Mouse (Mus musculus): Measurements from ENCODE around the gene Iqsec1. TPM values are rescaled to one million over a fixed set of nuclear protein-coding genes. Genes with fewer than 3 reads are reported as not detected.
"Not testable (repeated sequence)": the region's sequence is repeated elsewhere in the genome, so short reads cannot be mapped to it uniquely, and the experiment has no call there.

The Iqsec1 gene
- polyA plus RNA-seq, 1 experiment from 2014 or later = 29.5 TPM

DNA sequence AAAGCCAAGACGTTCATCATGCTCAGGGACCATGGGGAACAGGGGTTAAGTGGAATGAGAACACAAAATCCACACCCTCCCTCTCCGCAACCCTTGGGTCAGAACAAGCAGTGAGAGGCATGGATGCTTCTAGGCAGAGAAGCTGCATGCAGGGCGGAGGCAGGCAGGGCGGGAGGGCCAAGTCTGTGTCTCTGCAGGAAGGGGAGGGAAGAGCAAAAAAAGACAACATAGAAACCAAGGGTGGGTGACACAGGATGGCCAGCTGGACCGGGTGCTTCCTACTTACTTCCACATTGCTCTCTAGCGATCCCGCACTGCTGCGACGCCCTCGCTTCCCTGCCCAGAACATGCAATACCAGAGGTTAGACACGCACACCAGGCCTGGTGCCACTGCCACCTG is 324.7 kb downstream of the Iqsec1 start:
- H3K9me3 ChIP-seq (ENCODE audit: control insufficient read depth, low read length) = no peaks in the 10 kb centered on the region
- H3K27me3 ChIP-seq (ENCODE audit: control insufficient read depth, insufficient read depth, low read length) = no peaks in the 10 kb centered on the region
- H3K36me3 ChIP-seq (ENCODE audit: control insufficient read depth, insufficient read depth, low read length) = peaks cover 74% of the 10 kb centered on the region
- H3K27ac ChIP-seq (replicated peaks; ENCODE audit: low read depth, low read length) = no peak overlapping the region
- no peak overlapping the region for H3K4me2 ChIP-seq (ENCODE audit: low read length)
- ATAC-seq (ENCODE audit: low FRiP score, low TSS enrichment) = no peak
- H3K4me3 ChIP-seq (replicated peaks; ENCODE audit: low read depth, low read length) = no peak overlapping the region
- no peaks in the 10 kb centered on the region for H3K4me1 ChIP-seq (ENCODE audit: control insufficient read depth, insufficient read depth, low read length)
- 84% methylated on average over 11 of the region's 11 CpGs for whole genome bisulfite sequencing
- no peak for DNase-seq
- no peak overlapping the region for H3K9ac ChIP-seq (replicated peaks; ENCODE audit: low read length)

GRCm38 (mm10) chr6:90662148-90662547 is 326.3 kb downstream of the Iqsec1 start:
- Histone ChIP-seq H3K27me3 (ENCODE audit: control insufficient read depth, insufficient read depth, low read length) (no peaks in the 10 kb centered on the region), H3K27ac (replicated peaks; ENCODE audit: low read depth, low read length) (no peak overlapping the region), H3K9me3 (ENCODE audit: control insufficient read depth, low read length) (no peaks in the 10 kb centered on the region), H3K4me1 (ENCODE audit: control insufficient read depth, insufficient read depth, low read length) (no peaks in the 10 kb centered on the region), H3K9ac (replicated peaks; ENCODE audit: low read length) (no peak overlapping the region), H3K4me3 (replicated peaks; ENCODE audit: low read depth, low read length) (no peak overlapping the region), H3K36me3 (ENCODE audit: control insufficient read depth, insufficient read depth, low read length) (peaks cover 58% of the 10 kb centered on the region), H3K4me2 (ENCODE audit: low read length) (no peak overlapping the region)
- DNase-seq (no peak), ATAC-seq (ENCODE audit: low FRiP score, low TSS enrichment) (no peak; the same call in 1 of the 2 replicates)
- 96% methylated on average over 5 of the region's 5 CpGs for WGBS

DNA sequence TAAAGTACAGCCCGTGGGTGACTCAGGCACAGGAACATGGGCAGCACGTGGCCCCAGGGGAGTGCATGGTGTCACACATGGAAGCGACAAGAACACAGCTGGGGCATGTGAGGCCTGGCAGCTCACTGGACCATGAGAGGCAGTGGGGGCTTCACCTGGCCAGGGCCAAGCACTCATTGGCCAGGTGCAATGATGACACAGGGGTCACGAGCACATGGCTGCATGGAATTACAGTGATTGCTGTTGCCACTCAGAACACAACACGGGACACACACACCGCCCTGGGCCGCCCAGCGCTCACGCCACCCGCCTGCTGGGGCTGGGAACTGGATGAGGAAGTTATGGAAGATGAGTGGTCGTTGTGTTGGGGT is 327.5 kb downstream of the Iqsec1 start:
- Histone ChIP-seq H3K4me3 (replicated peaks; ENCODE audit: low read depth, low read length) (no peak overlapping the region), H3K36me3 (ENCODE audit: control insufficient read depth, insufficient read depth, low read length) (peaks cover 47% of the 10 kb centered on the region), H3K27ac (replicated peaks; ENCODE audit: low read depth, low read length) (no peak overlapping the region), H3K27me3 (ENCODE audit: control insufficient read depth, insufficient read depth, low read length) (no peaks in the 10 kb centered on the region), H3K4me1 (ENCODE audit: control insufficient read depth, insufficient read depth, low read length) (no peaks in the 10 kb centered on the region), H3K9me3 (ENCODE audit: control insufficient read depth, low read length) (no peaks in the 10 kb centered on the region), H3K4me2 (ENCODE audit: low read length) (no peak overlapping the region), H3K9ac (replicated peaks; ENCODE audit: low read length) (no peak overlapping the region)
- ATAC-seq (ENCODE audit: low FRiP score, low TSS enrichment) (no peak), DNase-seq (no peak)
- 92% methylated on average over 11 of the region's 11 CpGs for WGBS

GRCm38 (mm10) chr6:90660398-90661028 is 328.0 kb downstream of the Iqsec1 start:
- H3K4me2 ChIP-seq (ENCODE audit: low read length) = no peak overlapping the region
- ATAC-seq (ENCODE audit: low FRiP score, low TSS enrichment) (0 out of 2 replicates have a peak, but pooled peaks have one; percentile 44), DNase-seq (no peak)
- WGBS = 86% methylated on average over 20 of the region's 20 CpGs
- no peaks in the 10 kb centered on the region for H3K4me1 ChIP-seq (ENCODE audit: control insufficient read depth, insufficient read depth, low read length)
- H3K9me3 ChIP-seq (ENCODE audit: control insufficient read depth, low read length) = no peaks in the 10 kb centered on the region
- H3K9ac ChIP-seq (replicated peaks; ENCODE audit: low read length) = no peak overlapping the region
- H3K4me3 ChIP-seq (replicated peaks; ENCODE audit: low read depth, low read length) = no peak overlapping the region
- H3K27me3 ChIP-seq (ENCODE audit: control insufficient read depth, insufficient read depth, low read length) = no peaks in the 10 kb centered on the region
- H3K36me3 ChIP-seq (ENCODE audit: control insufficient read depth, insufficient read depth, low read length) = peaks cover 42% of the 10 kb centered on the region
- H3K27ac ChIP-seq (replicated peaks; ENCODE audit: low read depth, low read length) = no peak overlapping the region

DNA sequence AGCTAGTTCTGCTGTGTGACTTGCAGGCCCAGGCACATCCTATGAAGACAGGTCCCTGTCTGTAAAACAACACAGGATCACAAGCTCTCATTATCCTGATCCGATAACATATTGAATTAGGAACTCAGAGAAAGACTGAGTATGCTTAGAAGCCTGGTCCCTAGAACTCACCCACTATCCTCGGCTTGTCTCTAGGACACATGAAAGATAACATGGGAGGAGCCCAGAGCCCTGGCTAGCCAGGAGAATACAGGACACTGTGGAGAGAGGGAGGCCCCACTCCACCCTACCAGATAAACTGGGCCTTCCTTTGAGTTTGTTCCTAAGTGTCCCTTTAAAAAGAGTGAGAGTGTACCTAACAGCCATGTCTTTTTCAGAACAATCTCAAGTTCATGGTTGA is 328.6 kb downstream of the Iqsec1 start:
- Histone ChIP-seq H3K4me3 (replicated peaks; ENCODE audit: low read depth, low read length) (no peak overlapping the region), H3K27me3 (ENCODE audit: control insufficient read depth, insufficient read depth, low read length) (no peaks in the 10 kb centered on the region), H3K27ac (replicated peaks; ENCODE audit: low read depth, low read length) (no peak overlapping the region), H3K9me3 (ENCODE audit: control insufficient read depth, low read length) (no peaks in the 10 kb centered on the region), H3K4me1 (ENCODE audit: control insufficient read depth, insufficient read depth, low read length) (no peaks in the 10 kb centered on the region), H3K9ac (replicated peaks; ENCODE audit: low read length) (no peak overlapping the region), H3K4me2 (ENCODE audit: low read length) (no peak overlapping the region), H3K36me3 (ENCODE audit: control insufficient read depth, insufficient read depth, low read length) (peaks cover 36% of the 10 kb centered on the region)
- ATAC-seq (ENCODE audit: low FRiP score, low TSS enrichment) = no peak
- no peak for DNase-seq
- 78% methylated on average over 2 of the region's 2 CpGs for WGBS

GRCm38 (mm10) chr6:90656344-90656850 is 332.1 kb downstream of the Iqsec1 start:
- H3K27ac ChIP-seq (replicated peaks; ENCODE audit: low read depth, low read length); H3K9ac ChIP-seq (replicated peaks; ENCODE audit: low read length); H3K4me1 ChIP-seq (ENCODE audit: control insufficient read depth, insufficient read depth, low read length); H3K4me3 ChIP-seq (replicated peaks; ENCODE audit: low read depth, low read length); DNase-seq; ATAC-seq (ENCODE audit: low FRiP score, low TSS enrichment); H3K9me3 ChIP-seq (ENCODE audit: control insufficient read depth, low read length); H3K27me3 ChIP-seq (ENCODE audit: control insufficient read depth, insufficient read depth, low read length); H3K4me2 ChIP-seq (ENCODE audit: low read length): not testable (repeated sequence)
- WGBS = 71% methylated on average over 2 of the region's 2 CpGs
- peaks cover 12% of the 10 kb centered on the region; the same call in 1 of the 2 replicates for H3K36me3 ChIP-seq (ENCODE audit: control insufficient read depth, insufficient read depth, low read length)

GRCm38 (mm10) chr6:90653736-90654135 is 334.7 kb downstream of the Iqsec1 start:
- no peaks in the 10 kb centered on the region for H3K27me3 ChIP-seq (ENCODE audit: control insufficient read depth, insufficient read depth, low read length)
- 71% methylated on average over 2 of the region's 2 CpGs for WGBS
- H3K9me3 ChIP-seq (ENCODE audit: control insufficient read depth, low read length) = no peaks in the 10 kb centered on the region
- no peaks in the 10 kb centered on the region for H3K4me1 ChIP-seq (ENCODE audit: control insufficient read depth, insufficient read depth, low read length)
- no peak overlapping the region for H3K27ac ChIP-seq (replicated peaks; ENCODE audit: low read depth, low read length)
- H3K4me2 ChIP-seq (ENCODE audit: low read length) = no peak overlapping the region
- no peak for ATAC-seq (ENCODE audit: low FRiP score, low TSS enrichment)
- H3K4me3 ChIP-seq (replicated peaks; ENCODE audit: low read depth, low read length) = no peak overlapping the region
- no peaks in the 10 kb centered on the region for H3K36me3 ChIP-seq (ENCODE audit: control insufficient read depth, insufficient read depth, low read length)
- peak; percentile 61 for DNase-seq
- H3K9ac ChIP-seq (replicated peaks; ENCODE audit: low read length) = no peak overlapping the region

DNA sequence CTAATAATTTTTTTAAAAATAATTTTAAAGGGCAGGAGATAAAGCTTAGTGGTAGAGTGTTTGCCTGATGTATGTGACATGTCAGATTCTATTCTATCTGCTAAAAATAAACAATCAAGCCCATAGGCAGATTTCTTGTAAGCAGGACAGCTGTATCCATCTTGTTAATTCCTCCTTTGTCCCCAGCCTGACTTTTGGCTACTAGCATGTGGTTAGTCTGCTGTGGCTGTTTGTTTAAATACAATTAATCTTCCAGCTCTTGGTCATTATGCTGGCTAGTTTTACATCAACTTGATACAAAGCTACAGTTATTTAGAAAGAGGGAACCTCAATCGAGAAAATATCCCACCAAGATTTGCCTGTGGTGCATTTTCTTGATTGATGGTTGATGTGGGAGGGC is 337.9 kb downstream of the Iqsec1 start:
- no peak for DNase-seq
- H3K4me2 ChIP-seq (ENCODE audit: low read length) = no peak overlapping the region
- H3K4me3 ChIP-seq (replicated peaks; ENCODE audit: low read depth, low read length) = no peak overlapping the region
- H3K9me3 ChIP-seq (ENCODE audit: control insufficient read depth, low read length) = 0 out of 2 replicates have a peak, but pooled peaks cover 3% of the 10 kb centered on the region
- H3K36me3 ChIP-seq (ENCODE audit: control insufficient read depth, insufficient read depth, low read length) = no peaks in the 10 kb centered on the region
- no peak overlapping the region for H3K9ac ChIP-seq (replicated peaks; ENCODE audit: low read length)
- no peaks in the 10 kb centered on the region for H3K4me1 ChIP-seq (ENCODE audit: control insufficient read depth, insufficient read depth, low read length)
- WGBS = 60% methylated on average over 1 of the region's 1 CpGs
- ATAC-seq (ENCODE audit: low FRiP score, low TSS enrichment) = no peak
- no peaks in the 10 kb centered on the region for H3K27me3 ChIP-seq (ENCODE audit: control insufficient read depth, insufficient read depth, low read length)
- no peak overlapping the region for H3K27ac ChIP-seq (replicated peaks; ENCODE audit: low read depth, low read length)

- Histone ChIP-seq H3K9me3 (ENCODE audit: control insufficient read depth, low read length) (0 out of 2 replicates have a peak, but pooled peaks cover 3% of the 10 kb centered on the region), H3K27me3 (ENCODE audit: control insufficient read depth, insufficient read depth, low read length) (no peaks in the 10 kb centered on the region), H3K4me2 (ENCODE audit: low read length) (no peak overlapping the region), H3K9ac (replicated peaks; ENCODE audit: low read length) (no peak overlapping the region), H3K27ac (replicated peaks; ENCODE audit: low read depth, low read length) (no peak overlapping the region), H3K4me1 (ENCODE audit: control insufficient read depth, insufficient read depth, low read length) (no peaks in the 10 kb centered on the region), H3K36me3 (ENCODE audit: control insufficient read depth, insufficient read depth, low read length) (no peaks in the 10 kb centered on the region), H3K4me3 (replicated peaks; ENCODE audit: low read depth, low read length) (no peak overlapping the region)
- ATAC-seq (ENCODE audit: low FRiP score, low TSS enrichment) = no peak
- 72% methylated on average over 4 of the region's 4 CpGs for WGBS
- DNase-seq = no peak
Measured at GRCm38 (mm10) chr6:90649279-90649678, 339.2 kb downstream of the Iqsec1 start.

Measured in midbrain, embryonic 14.5 days (tissue).